Mouse (Mus musculus): Measurements from ENCODE around the gene Rtbdn. TPM values are rescaled to one million over a fixed set of nuclear protein-coding genes. Genes with fewer than 3 reads are reported as not detected.

The Rtbdn gene
- polyA plus RNA-seq, 1 experiment from 2014 or later, result 1.3 TPM

DNA sequence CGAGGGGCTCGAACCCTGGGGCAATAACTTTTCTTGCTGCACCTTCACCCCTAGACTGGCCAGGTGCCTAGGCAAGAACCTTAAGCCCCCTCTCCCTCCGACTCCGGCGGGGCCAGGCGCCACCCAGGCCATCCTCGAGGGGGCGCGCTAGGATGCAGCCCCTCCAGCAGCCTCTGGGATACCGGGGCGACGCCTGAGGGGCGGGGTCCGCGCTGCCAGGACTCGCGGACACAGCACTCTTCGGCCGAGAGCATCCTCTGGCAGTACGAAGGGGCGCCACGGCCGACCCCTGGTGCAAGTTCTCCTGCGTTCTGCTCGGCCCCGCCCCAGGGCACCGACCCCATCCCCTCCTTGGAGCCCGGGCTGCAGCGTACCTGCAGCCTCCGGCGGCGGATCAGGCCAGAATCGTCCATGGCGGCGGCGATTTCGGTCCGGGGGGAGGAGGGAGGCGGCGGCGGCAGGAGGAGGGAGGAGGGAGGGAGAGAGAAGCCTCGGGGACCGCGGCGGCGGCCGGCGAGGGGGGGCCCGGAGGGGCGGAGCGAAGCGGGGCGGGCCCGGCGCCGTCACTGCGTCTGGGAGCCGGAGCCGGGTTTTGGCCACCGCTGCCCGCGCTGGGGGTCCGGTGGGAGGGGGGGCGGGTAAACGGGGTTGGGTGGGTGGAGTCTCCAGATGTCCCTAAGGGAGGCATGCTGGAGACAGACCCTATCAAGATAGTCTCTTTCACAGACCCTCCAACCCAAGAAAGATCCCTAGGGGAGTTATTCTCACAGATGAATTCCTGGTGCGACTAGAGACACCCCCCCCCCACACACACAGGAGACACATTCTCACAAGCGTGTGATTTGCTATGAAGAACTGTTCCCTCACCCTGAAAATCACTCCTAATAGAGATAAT is 911 bp upstream of the Rtbdn start:
- Histone ChIP-seq H3K36me3 (replicated peaks) (no peaks in the 10 kb centered on the region), H3K27ac (peak overlapping the region; percentile 48; the same call in 1 of the 2 replicates), H3K4me1 (peaks cover 39% of the 10 kb centered on the region), H3K4me3 (peak overlapping the region; percentile 75), H3K27me3 (ENCODE audit: poor library complexity, severe bottlenecking) (peaks cover 81% of the 10 kb centered on the region), H3K9me3 (no peaks in the 10 kb centered on the region)
- DNase-seq (ENCODE audit: extremely low spot score, low spot score), result peak; percentile 63
- WGBS, result under 1% methylated on average over 60 of the region's 67 CpGs

DNA sequence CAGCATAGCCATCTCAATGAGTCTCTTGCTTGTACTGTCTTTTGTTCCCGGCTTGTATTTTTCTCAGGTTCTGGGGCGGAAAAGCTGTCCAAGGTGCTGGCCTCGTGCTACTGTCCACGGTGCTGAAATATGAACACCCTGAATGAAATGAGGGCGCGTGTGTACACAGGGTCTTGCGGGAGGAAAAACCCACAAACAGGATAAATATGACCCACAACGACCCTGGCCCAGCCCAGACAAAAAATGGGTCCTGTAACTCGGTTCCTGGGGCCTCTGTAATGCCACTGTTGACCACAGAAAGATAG is 402 bp downstream of the Rtbdn start:
- 14% methylated on average over 9 of the region's 9 CpGs for WGBS
- DNase-seq (ENCODE audit: extremely low spot score, low spot score), result no peak
- H3K4me1 ChIP-seq, result peaks cover 39% of the 10 kb centered on the region
- H3K9me3 ChIP-seq, result no peaks in the 10 kb centered on the region
- no peak overlapping the region for H3K4me3 ChIP-seq
- H3K27me3 ChIP-seq (ENCODE audit: poor library complexity, severe bottlenecking), result peaks cover 88% of the 10 kb centered on the region
- H3K27ac ChIP-seq, result no peak overlapping the region
- H3K36me3 ChIP-seq (replicated peaks), result no peaks in the 10 kb centered on the region

DNA sequence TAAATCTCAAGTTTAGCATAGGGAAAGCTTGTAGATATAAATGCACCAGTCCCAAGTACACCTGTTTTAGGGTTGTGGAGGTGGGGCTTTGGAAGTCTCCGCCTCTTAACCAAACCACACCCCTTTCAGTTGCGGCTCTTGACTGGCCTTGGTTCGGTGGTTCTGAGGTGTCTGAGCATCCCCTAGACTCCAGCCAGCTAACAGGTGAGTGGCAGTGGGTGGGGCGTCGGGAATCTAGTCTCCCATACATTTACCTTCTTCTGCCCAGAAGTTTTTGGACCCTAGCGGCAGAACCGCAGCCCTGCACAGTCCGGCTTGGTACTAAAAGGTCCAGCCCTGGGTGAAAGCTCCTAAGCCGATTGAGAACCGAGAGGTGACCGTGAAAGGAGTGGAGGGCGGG is 3.0 kb downstream of the Rtbdn start:
- WGBS, result 19% methylated on average over 12 of the region's 12 CpGs
- Histone ChIP-seq H3K4me1 (peaks cover 39% of the 10 kb centered on the region), H3K27ac (no peak overlapping the region), H3K9me3 (no peaks in the 10 kb centered on the region), H3K36me3 (replicated peaks) (no peaks in the 10 kb centered on the region), H3K27me3 (ENCODE audit: poor library complexity, severe bottlenecking) (peaks cover 84% of the 10 kb centered on the region), H3K4me3 (no peak overlapping the region)
- DNase-seq (ENCODE audit: extremely low spot score, low spot score), result no peak

DNA sequence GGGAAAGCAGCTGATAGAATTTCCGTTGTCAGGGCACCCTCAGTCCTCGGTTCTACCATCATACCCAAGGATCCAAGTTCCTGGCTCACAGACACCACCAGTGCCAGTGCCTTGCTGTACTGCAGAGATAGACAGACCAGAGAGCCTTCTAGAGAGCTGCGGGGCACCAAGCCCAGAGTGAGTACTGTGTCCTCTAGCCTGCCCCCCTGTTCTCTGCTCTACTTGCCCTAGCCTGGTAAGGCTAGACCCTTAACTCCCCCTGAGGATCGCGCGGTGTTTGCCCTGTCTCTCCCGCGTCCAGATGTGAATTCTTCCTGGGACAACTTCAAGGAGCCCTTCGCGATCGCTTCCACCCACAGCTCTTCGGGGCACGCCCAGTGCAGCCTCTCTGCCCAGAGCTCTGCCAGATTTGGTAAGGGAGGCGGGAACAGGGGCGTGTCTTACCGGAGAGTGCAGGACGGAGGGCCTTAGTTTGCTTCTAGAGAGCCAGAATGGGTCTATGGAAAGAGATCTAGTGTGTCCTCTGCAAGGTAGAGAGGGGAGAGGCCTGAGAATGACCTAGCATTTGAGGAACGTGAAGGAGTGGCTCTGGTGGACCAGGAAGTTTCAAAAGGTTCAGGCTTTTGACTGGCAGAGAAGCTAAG is 5.9 kb downstream of the Rtbdn start:
- Histone ChIP-seq H3K27ac (no peak overlapping the region), H3K4me1 (peaks cover 16% of the 10 kb centered on the region), H3K9me3 (no peaks in the 10 kb centered on the region), H3K27me3 (ENCODE audit: poor library complexity, severe bottlenecking) (peaks cover 54% of the 10 kb centered on the region), H3K36me3 (replicated peaks) (peaks cover 24% of the 10 kb centered on the region), H3K4me3 (peak overlapping the region; percentile 14; the same call in 1 of the 2 replicates)
- no peak for DNase-seq (ENCODE audit: extremely low spot score, low spot score)
- WGBS, result 10% methylated on average over 18 of the region's 18 CpGs

DNA sequence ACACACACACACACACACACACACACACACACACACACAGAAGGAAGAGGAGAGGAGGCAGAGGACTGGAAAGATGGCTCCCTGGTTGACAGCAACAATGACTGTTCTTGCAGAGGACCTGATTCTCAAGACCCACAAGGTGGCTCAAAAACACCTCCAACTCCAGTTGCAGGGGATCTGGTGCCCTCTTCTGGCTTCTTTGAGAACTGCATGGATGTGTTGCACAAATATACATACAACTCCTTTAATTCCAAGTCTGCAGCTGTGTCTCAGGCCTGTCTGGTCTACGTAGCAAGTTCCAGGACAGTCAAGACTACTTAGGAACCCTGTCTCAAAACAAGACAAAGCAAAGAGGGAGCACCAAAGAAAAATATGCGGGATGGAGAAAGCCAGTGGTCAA is 10.0 kb downstream of the Rtbdn start:
- DNase-seq (ENCODE audit: extremely low spot score, low spot score), result peak; percentile 77
- H3K27me3 ChIP-seq (ENCODE audit: poor library complexity, severe bottlenecking), result peaks cover 18% of the 10 kb centered on the region
- peaks cover 63% of the 10 kb centered on the region for H3K36me3 ChIP-seq (replicated peaks)
- H3K4me3 ChIP-seq, result no peak overlapping the region
- 54% methylated on average over 2 of the region's 2 CpGs for WGBS
- H3K4me1 ChIP-seq, result peaks cover 10% of the 10 kb centered on the region
- no peaks in the 10 kb centered on the region for H3K9me3 ChIP-seq
- no peak overlapping the region for H3K27ac ChIP-seq

DNA sequence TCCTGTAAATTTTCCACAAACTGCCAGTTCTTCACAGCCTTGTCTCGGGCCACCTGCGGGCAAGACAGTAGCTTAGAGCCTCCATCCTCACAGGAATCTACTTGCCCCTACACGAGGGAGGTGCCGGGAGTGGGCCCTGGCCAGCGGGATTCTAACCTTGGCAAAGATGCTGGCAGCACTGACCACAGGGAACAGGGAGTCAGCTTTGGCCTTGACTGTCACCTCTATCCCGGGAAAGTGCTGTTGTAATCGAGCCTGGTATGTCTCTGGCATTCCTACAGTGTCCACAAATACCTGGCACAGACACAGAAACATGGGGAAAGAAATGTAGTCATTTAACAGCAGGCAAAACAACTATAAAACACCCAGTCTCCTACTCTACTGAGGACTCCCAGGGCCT is 13.0 kb downstream of the Rtbdn start:
- WGBS, result 91% methylated on average over 7 of the region's 7 CpGs
- H3K9me3 ChIP-seq, result no peaks in the 10 kb centered on the region
- H3K36me3 ChIP-seq (replicated peaks), result peaks cover 87% of the 10 kb centered on the region
- no peaks in the 10 kb centered on the region for H3K27me3 ChIP-seq (ENCODE audit: poor library complexity, severe bottlenecking)
- H3K4me1 ChIP-seq, result peaks cover 2% of the 10 kb centered on the region
- H3K4me3 ChIP-seq, result no peak overlapping the region
- DNase-seq (ENCODE audit: extremely low spot score, low spot score), result no peak
- no peak overlapping the region for H3K27ac ChIP-seq

DNA sequence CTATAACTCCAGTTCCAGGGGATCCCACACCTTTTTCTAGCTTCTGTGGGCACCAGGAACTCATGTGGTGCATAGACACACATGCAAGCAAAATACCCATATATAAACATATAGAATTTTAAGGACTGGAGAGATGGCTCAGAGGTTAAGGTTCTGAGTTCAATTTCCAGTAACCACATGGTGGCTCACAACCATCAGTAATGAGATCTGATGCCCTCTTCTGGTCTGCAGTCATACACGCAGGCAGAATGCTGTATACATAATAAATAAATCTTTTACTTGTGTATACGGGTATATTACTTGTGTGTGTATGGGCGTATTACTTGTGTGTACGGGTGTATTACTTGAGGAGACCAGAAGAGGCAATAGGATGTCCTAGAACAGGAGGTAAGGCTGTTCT is 17.2 kb downstream of the Rtbdn start:
- Histone ChIP-seq H3K36me3 (replicated peaks) (peaks cover 51% of the 10 kb centered on the region), H3K27ac (no peak overlapping the region), H3K9me3 (no peaks in the 10 kb centered on the region), H3K4me1 (peaks cover 40% of the 10 kb centered on the region), H3K27me3 (ENCODE audit: poor library complexity, severe bottlenecking) (no peaks in the 10 kb centered on the region), H3K4me3 (no peak overlapping the region)
- DNase-seq (ENCODE audit: extremely low spot score, low spot score), result no peak
- 87% methylated on average over 4 of the region's 4 CpGs for WGBS

DNA sequence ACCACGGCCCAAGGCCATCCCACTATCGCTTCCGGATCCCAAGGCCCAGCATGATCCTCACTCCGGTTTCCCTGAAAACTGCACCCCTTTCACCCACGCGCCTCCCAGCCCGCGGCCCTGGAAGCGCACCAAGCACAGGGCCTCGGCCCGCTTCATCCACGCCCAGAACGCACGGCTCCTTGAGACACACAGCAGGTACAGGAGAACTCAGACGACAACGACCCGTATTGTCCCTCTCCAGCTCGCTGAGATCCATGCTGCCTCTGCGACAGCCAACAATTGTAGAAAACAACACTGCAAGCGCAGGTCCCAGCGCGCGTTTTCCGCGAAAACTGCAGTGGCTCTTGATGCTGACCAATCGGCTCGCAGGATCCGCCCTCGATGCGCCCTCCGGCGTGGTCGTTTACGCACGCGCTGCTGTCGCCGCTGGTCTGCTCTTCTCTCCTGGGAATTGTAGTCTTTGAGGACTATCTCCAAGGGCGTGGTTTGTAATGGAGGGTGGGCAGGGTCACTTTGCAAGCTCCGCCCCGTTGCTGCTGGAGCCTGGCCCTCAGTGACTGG is 19.0 kb downstream of the Rtbdn start:
- H3K36me3 ChIP-seq (replicated peaks), result peaks cover 40% of the 10 kb centered on the region
- H3K27me3 ChIP-seq (ENCODE audit: poor library complexity, severe bottlenecking), result no peaks in the 10 kb centered on the region
- DNase-seq (ENCODE audit: extremely low spot score, low spot score), result peak; percentile 97
- peak overlapping the region; percentile 86 for H3K27ac ChIP-seq
- H3K9me3 ChIP-seq, result no peaks in the 10 kb centered on the region
- under 1% methylated on average over 41 of the region's 41 CpGs for WGBS
- H3K4me3 ChIP-seq, result peak overlapping the region; percentile 82
- peaks cover 48% of the 10 kb centered on the region for H3K4me1 ChIP-seq

DNA sequence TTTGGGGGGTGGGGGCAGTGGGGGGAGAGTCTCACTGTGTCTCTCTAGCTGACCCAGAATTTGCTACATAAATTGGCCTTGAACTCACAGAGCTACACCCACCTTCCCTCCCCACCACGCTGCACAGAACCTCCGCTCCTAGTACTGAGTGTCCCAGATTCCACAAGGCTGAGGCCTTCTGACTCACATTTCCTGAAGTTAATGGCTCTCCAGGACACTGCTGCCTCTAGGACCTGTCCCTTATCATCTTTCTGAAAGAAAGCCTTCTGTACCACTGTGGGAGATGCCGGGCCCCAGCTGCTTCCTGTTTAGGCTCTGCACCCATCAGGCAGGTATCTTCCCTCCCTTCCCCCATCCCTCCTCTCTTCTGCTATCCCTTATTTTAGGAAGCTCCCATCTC is 19.8 kb downstream of the Rtbdn start:
- peak overlapping the region; percentile 86 for H3K27ac ChIP-seq
- H3K27me3 ChIP-seq (ENCODE audit: poor library complexity, severe bottlenecking), result no peaks in the 10 kb centered on the region
- H3K36me3 ChIP-seq (replicated peaks), result peaks cover 40% of the 10 kb centered on the region
- peaks cover 56% of the 10 kb centered on the region for H3K4me1 ChIP-seq
- DNase-seq (ENCODE audit: extremely low spot score, low spot score), result no peak
- 52% methylated on average over 3 of the region's 3 CpGs for WGBS
- no peaks in the 10 kb centered on the region for H3K9me3 ChIP-seq
- H3K4me3 ChIP-seq, result peak overlapping the region; percentile 82

DNA sequence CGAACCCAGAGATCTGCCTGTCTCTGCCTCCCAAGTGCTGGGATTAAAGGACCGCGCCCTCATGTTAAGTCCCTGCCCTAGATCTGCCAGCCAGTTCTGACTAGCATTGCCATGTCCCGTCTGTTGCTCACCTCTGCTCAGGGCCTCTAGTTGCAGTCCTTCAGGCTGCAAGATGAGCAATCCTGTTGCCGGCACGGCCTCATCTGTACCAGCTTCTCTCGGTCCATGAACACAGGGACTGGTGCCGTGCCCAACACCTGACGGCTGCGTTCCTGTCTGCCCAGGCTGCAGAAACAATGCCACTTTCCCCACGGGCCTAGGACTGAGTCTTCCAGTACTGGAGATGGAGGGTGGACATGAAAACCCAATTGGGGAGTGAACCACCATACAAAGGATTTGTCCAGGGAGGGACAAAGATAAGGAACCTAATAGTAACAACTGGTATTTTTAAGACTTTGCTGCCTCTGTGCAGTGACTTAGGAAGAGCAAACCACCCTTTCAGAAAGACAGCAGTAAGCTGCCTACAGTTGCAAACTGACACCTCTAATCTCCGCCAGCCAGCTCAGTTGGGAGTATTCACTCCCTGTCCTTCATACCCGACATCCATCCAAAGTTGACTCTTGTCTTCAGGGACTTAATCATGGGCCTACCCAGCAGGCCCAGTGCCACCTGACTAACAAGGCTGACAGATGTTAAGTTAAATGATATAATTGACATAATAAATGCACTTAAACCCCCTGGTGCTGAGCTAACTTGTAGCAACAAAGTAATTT is 20.9 kb downstream of the Rtbdn start:
- peaks cover 60% of the 10 kb centered on the region for H3K4me1 ChIP-seq
- H3K4me3 ChIP-seq, result peak overlapping the region; percentile 87; the same call in 1 of the 2 replicates
- 88% methylated on average over 13 of the region's 13 CpGs for WGBS
- H3K36me3 ChIP-seq (replicated peaks), result peaks cover 40% of the 10 kb centered on the region
- no peak overlapping the region; the same call in 1 of the 2 replicates for H3K27ac ChIP-seq
- H3K9me3 ChIP-seq, result no peaks in the 10 kb centered on the region
- DNase-seq (ENCODE audit: extremely low spot score, low spot score), result no peak
- H3K27me3 ChIP-seq (ENCODE audit: poor library complexity, severe bottlenecking), result no peaks in the 10 kb centered on the region

DNA sequence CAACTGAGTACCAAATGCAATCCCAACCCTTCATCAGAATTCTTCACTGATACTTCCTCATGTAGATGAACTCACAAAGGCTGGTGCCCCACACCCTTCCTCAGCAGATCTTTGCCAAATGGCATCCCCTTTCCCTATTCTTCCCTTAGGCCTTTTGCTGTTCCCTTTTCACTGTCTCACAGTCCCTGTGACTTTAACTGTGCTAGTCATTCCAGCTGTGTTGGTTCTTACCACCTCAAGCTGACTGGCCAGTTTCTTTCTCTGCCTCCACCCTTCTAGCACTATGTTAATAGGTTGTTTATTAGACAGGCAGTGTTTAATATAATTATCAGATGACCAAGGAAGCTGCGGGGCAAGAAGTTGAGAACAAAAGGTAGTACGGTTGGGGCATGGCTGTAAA is 21.9 kb downstream of the Rtbdn start:
- WGBS, result 38% methylated on average over 2 of the region's 2 CpGs
- Histone ChIP-seq H3K36me3 (replicated peaks) (peaks cover 42% of the 10 kb centered on the region), H3K4me3 (peak overlapping the region; percentile 87), H3K4me1 (peaks cover 60% of the 10 kb centered on the region), H3K27me3 (ENCODE audit: poor library complexity, severe bottlenecking) (no peaks in the 10 kb centered on the region), H3K27ac (peak overlapping the region; percentile 98), H3K9me3 (no peaks in the 10 kb centered on the region)
- DNase-seq (ENCODE audit: extremely low spot score, low spot score), result no peak

DNA sequence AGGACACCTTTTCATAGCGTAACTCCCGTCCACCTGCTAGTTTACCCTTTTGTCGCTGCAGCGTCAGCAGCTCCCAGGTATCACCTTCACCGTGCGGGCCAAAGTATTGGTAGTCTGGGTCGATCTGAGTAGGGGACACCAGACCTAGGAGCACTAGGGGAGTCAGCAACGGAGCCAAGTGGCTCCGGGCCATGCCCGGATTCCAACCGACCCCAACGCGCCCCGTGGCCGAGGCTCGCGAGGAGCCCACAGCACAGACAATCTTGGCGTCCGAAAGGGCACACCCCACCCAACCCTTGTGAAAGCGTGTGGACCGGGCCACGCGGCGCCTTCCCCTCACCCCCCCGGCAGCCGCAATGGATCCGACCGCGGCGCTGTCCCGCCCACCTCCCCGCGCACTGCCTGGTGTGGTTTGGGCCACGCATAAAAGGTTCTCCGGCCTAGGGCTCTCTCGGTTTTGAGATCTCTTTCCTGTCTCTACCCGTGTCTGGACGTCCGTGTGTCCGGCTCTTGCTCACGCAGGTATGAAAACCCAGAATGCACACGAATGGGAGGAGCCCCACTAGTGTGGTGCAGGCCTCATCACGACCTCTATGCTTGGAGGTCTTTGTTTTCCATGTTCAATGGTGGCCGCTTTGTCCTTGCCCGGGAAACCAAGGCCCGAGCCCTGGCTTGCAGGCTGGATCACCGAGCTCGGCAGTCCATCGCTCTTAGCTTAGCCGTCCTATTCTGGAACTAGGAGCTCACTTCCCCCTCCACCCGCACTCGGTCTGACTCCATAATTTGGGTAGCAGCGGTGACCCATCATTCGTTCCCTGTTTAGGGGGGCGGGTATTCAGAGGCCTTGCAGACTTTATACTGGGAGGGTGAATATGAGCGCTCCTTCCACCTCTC is 22.7 kb downstream of the Rtbdn start, which contains the start of the genes Gm49661, Prdx2 and Rnaseh2a:
Gm49661 (minus strand) TSS at position 193 of the 894 bp plus-strand sequence.
Prdx2 (plus strand) TSS at position 347 of the 894 bp plus-strand sequence.
Rnaseh2a (minus strand) TSS at position 527 of the 894 bp plus-strand sequence.
- under 1% methylated on average over 56 of the region's 56 CpGs for WGBS
- peaks cover 60% of the 10 kb centered on the region for H3K4me1 ChIP-seq
- H3K27ac ChIP-seq, result peak within 1 kb of the TSS; percentile 98
- H3K27me3 ChIP-seq (ENCODE audit: poor library complexity, severe bottlenecking), result no peaks in the 10 kb centered on the region
- H3K9me3 ChIP-seq, result no peaks in the 10 kb centered on the region
- H3K4me3 ChIP-seq, result peak within 1 kb of the TSS; percentile 87
- H3K36me3 ChIP-seq (replicated peaks), result peaks cover 42% of the 10 kb centered on the region
- DNase-seq (ENCODE audit: extremely low spot score, low spot score), result peak; percentile 84

Data from forebrain, embryonic 10.5 days (tissue).